Comparison of ENCODE assay signal across 8 mouse cellular contexts in the genomic region with DNA sequence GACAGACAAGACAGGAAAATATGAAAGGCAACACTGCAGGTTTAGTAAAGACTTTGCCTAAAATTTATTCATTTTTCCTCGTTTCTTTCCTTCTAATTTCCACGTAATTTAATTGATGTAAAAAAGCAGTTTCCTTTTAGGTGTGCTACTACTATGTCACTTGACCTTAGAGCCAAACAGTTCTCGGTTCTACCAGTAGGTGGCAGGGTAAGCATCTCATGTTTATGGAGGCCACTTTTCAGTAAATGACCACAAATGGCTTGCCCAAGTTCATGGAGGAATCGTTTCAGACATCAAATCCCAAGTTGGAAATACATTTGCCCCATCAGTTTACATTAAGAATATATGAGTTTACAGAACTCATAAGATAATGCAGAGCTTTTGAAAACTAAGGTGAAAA.
DNase-seq lines count a peak whose midpoint lies in the region; ATAC-seq lines count a peak whose summit lies in the region.

No protein-coding gene starts in this region.

- DNase-seq in heart, adult 18-20 months: peak; percentile 13 to 71
- DNase-seq in heart, postnatal 25 days (ENCODE audit: low spot score): no peak
- DNase-seq in urinary bladder, postnatal 25 days (ENCODE audit: low spot score): peak; percentile 35
- DNase-seq in urinary bladder, postnatal 10 days (ENCODE audit: low spot score): no peak
- peak; percentile 88 for DNase-seq in cerebellum, adult 9-10 months
- peak; percentile 70 for DNase-seq in heart, postnatal 4 days
- peak; percentile 39 for DNase-seq in lung, postnatal 10 days

- intact Hi-C loops in heart, postnatal 25 days (cut with DNase I): loop anchor here (5.0 kb wide), 1 partner anchor 531 kb away; no protein-coding TSS in a partner anchor

- ATAC-seq in activated CD4-positive, CD25-positive, alpha-beta regulatory T cell, adult 4 months: no peak

Comparison
In these comparisons a context has a peak if more than half of its experiments do, and no peak if none do; other contexts are left out.
1. DNase-seq: peak in heart, adult 18-20 months (2 of 2), urinary bladder, postnatal 25 days (single experiment), cerebellum, adult 9-10 months (single experiment), heart, postnatal 4 days (single experiment) and lung, postnatal 10 days (single experiment); none in heart, postnatal 25 days (single experiment) and urinary bladder, postnatal 10 days (single experiment).